Mouse (Mus musculus) forebrain, embryonic 15.5 days (tissue): ENCODE results near the gene Gbf1. TPM values are rescaled to one million over a fixed set of nuclear protein-coding genes. Genes with fewer than 3 reads are reported as not detected.
"Not testable (repeated sequence)": the region's sequence is repeated elsewhere in the genome, so short reads cannot be mapped to it uniquely, and the experiment has no call there.

Experiments
- ATAC-seq: fragments of 200-750 bp; cut with Nextera tagmentation; replicated peaks from 2 replicates; pipeline ENCODE4 v1.8.0; 2017; ENCODE audit warnings: mild to moderate bottlenecking, moderate TSS enrichment, moderate library complexity
- H3K27ac ChIP-seq: fragments of 300-500 bp; sonication (generic); replicated peaks from 2 replicates; pipeline ENCODE4 v1.5.1; 2015; ENCODE audit warnings: mild to moderate bottlenecking, inconsistent platforms
- H3K27me3 ChIP-seq: fragments of 300-500 bp; sonication (generic); 2 replicates; pipeline ENCODE4 v1.6.1; 2015; ENCODE audit warnings: inconsistent platforms
- H3K36me3 ChIP-seq: fragments of 300-500 bp; sonication (generic); 2 replicates; pipeline ENCODE4 v1.6.1; 2015; ENCODE audit warnings: mild to moderate bottlenecking, inconsistent platforms
- H3K4me1 ChIP-seq: fragments of 300-500 bp; sonication (generic); 2 replicates; pipeline ENCODE4 v1.6.1; 2015; ENCODE audit warnings: inconsistent platforms
- H3K4me2 ChIP-seq: fragments of 300-500 bp; sonication (generic); replicated peaks from 2 replicates; pipeline ENCODE4 v1.6.1; 2015; ENCODE audit warnings: mild to moderate bottlenecking, inconsistent platforms
- H3K4me3 ChIP-seq: fragments of 300-500 bp; sonication (generic); 2 replicates; pipeline ENCODE4 v1.5.1; 2015; ENCODE audit warnings: mild to moderate bottlenecking, inconsistent platforms
- H3K9ac ChIP-seq: fragments of 300-500 bp; sonication (generic); replicated peaks from 2 replicates; pipeline ENCODE4 v1.6.1; 2015; ENCODE audit warnings: mild to moderate bottlenecking, inconsistent platforms
- H3K9me3 ChIP-seq: fragments of 300-500 bp; sonication (generic); 2 replicates; pipeline ENCODE4 v1.6.1; 2016; ENCODE audit warnings: inconsistent platforms
- WGBS: fragments of 180-500 bp; shearing (Covaris S2); methylation state at CpG from one replicate; pipeline ENCODE4 v1.1.7; 2015; ENCODE audit warnings: mixed read lengths; 5-methylcytosine and 5-hydroxymethylcytosine counted together
- polyA plus RNA-seq: library from polyadenylated mRNA; unstranded; fragments of >200 nt; fragmentation: Nextera tagmentation; extraction: Ambion mirVana; gene quantifications from 2 replicates; pipeline ENCODE4 v1.2.1, GENCODE M21; 2015

The Gbf1 gene
- polyA plus RNA-seq, 1 experiment from 2014 or later = 71.3 TPM

GRCm38 (mm10) chr19:46198891-46199290 is 46.6 kb downstream of the Gbf1 start:
- H3K4me1 ChIP-seq = no peaks in the 10 kb centered on the region
- no peaks in the 10 kb centered on the region for H3K36me3 ChIP-seq
- H3K9ac ChIP-seq = no peak overlapping the region
- no peak overlapping the region for H3K4me3 ChIP-seq
- 72% methylated on average over 5 of the region's 5 CpGs for WGBS
- H3K27ac ChIP-seq = no peak overlapping the region
- H3K27me3 ChIP-seq = no peaks in the 10 kb centered on the region
- no peak for ATAC-seq
- H3K4me2 ChIP-seq = no peak overlapping the region
- no peaks in the 10 kb centered on the region for H3K9me3 ChIP-seq

GRCm38 (mm10) chr19:46204166-46204565 is 51.9 kb downstream of the Gbf1 start:
- H3K9ac ChIP-seq = no peak overlapping the region
- no peaks in the 10 kb centered on the region for H3K27me3 ChIP-seq
- 92% methylated on average over 6 of the region's 6 CpGs for WGBS
- no peak overlapping the region for H3K27ac ChIP-seq
- no peaks in the 10 kb centered on the region for H3K4me1 ChIP-seq
- no peak overlapping the region for H3K4me2 ChIP-seq
- H3K4me3 ChIP-seq = no peak overlapping the region
- H3K36me3 ChIP-seq = no peaks in the 10 kb centered on the region
- no peaks in the 10 kb centered on the region for H3K9me3 ChIP-seq
- no peak for ATAC-seq

- H3K27ac ChIP-seq = no peak overlapping the region
- no peaks in the 10 kb centered on the region for H3K9me3 ChIP-seq
- H3K4me2 ChIP-seq = no peak overlapping the region
- no peaks in the 10 kb centered on the region for H3K4me1 ChIP-seq
- WGBS = 95% methylated on average over 6 of the region's 6 CpGs
- no peak overlapping the region for H3K9ac ChIP-seq
- no peaks in the 10 kb centered on the region for H3K36me3 ChIP-seq
- no peaks in the 10 kb centered on the region for H3K27me3 ChIP-seq
- no peak overlapping the region for H3K4me3 ChIP-seq
- ATAC-seq = no peak
Measured at GRCm38 (mm10) chr19:46205680-46206079, 53.4 kb downstream of the Gbf1 start.

- ATAC-seq = no peak
- Histone ChIP-seq H3K36me3 (no peaks in the 10 kb centered on the region), H3K4me1 (no peaks in the 10 kb centered on the region)
Measured at GRCm38 (mm10) chr19:46210951-46211350, 58.6 kb downstream of the Gbf1 start.

GRCm38 (mm10) chr19:46214541-46214940 is 62.2 kb downstream of the Gbf1 start:
- no peaks in the 10 kb centered on the region for H3K27me3 ChIP-seq
- no peaks in the 10 kb centered on the region for H3K36me3 ChIP-seq
- no peaks in the 10 kb centered on the region for H3K4me1 ChIP-seq
- H3K9ac ChIP-seq = no peak overlapping the region
- no peak for ATAC-seq
- H3K9me3 ChIP-seq = no peaks in the 10 kb centered on the region
- WGBS = 83% methylated on average over 5 of the region's 5 CpGs
- no peak overlapping the region for H3K27ac ChIP-seq
- no peak overlapping the region for H3K4me2 ChIP-seq
- H3K4me3 ChIP-seq = no peak overlapping the region

More at GRCm38 (mm10) chr19:46210951-46211350, 58.6 kb downstream of the Gbf1 start:
- no peak overlapping the region for H3K4me2 ChIP-seq
- H3K9ac ChIP-seq = no peak overlapping the region
- no peak overlapping the region for H3K4me3 ChIP-seq
- no peak overlapping the region for H3K27ac ChIP-seq
- no peaks in the 10 kb centered on the region for H3K27me3 ChIP-seq
- no peaks in the 10 kb centered on the region for H3K9me3 ChIP-seq

GRCm38 (mm10) chr19:46215401-46215800 is 63.1 kb downstream of the Gbf1 start:
- ATAC-seq = no peak
- Histone ChIP-seq H3K36me3 (no peaks in the 10 kb centered on the region), H3K27me3 (no peaks in the 10 kb centered on the region), H3K4me1 (0 out of 2 replicates have a peak, but pooled peaks cover 4% of the 10 kb centered on the region), H3K9me3 (no peaks in the 10 kb centered on the region), H3K27ac (no peak overlapping the region), H3K4me2 (no peak overlapping the region), H3K9ac (no peak overlapping the region), H3K4me3 (no peak overlapping the region)
- WGBS = 27% methylated on average over 3 of the region's 3 CpGs

- Histone ChIP-seq H3K27ac (no peak overlapping the region), H3K9me3 (no peaks in the 10 kb centered on the region), H3K9ac (no peak overlapping the region), H3K4me1 (0 out of 2 replicates have a peak, but pooled peaks cover 4% of the 10 kb centered on the region), H3K27me3 (no peaks in the 10 kb centered on the region), H3K36me3 (no peaks in the 10 kb centered on the region), H3K4me2 (no peak overlapping the region), H3K4me3 (no peak overlapping the region)
- no peak for ATAC-seq
- 78% methylated on average over 1 of the region's 1 CpGs for WGBS
Measured at GRCm38 (mm10) chr19:46216716-46217115, 64.4 kb downstream of the Gbf1 start.

- not testable (repeated sequence) for H3K4me2 ChIP-seq, ATAC-seq, H3K36me3 ChIP-seq, H3K9me3 ChIP-seq, H3K27me3 ChIP-seq, H3K9ac ChIP-seq, H3K4me1 ChIP-seq, H3K27ac ChIP-seq, H3K4me3 ChIP-seq
Measured at GRCm38 (mm10) chr19:46217347-46217746, 65.0 kb downstream of the Gbf1 start.

GRCm38 (mm10) chr19:46220116-46220515 is 67.8 kb downstream of the Gbf1 start:
- no peaks in the 10 kb centered on the region for H3K36me3 ChIP-seq
- H3K27me3 ChIP-seq = no peaks in the 10 kb centered on the region
- ATAC-seq = no peak
- 55% methylated on average over 5 of the region's 5 CpGs for WGBS
- no peak overlapping the region for H3K4me2 ChIP-seq
- H3K9ac ChIP-seq = no peak overlapping the region
- H3K4me3 ChIP-seq = no peak overlapping the region
- no peaks in the 10 kb centered on the region for H3K9me3 ChIP-seq
- no peak overlapping the region for H3K27ac ChIP-seq
- H3K4me1 ChIP-seq = 0 out of 2 replicates have a peak, but pooled peaks cover 4% of the 10 kb centered on the region

GRCm38 (mm10) chr19:46223118-46223517 is 70.8 kb downstream of the Gbf1 start:
- H3K27ac ChIP-seq = no peak overlapping the region
- ATAC-seq = no peak
- no peak overlapping the region for H3K4me2 ChIP-seq
- no peak overlapping the region for H3K4me3 ChIP-seq
- H3K27me3 ChIP-seq = no peaks in the 10 kb centered on the region
- no peaks in the 10 kb centered on the region for H3K9me3 ChIP-seq
- 82% methylated on average over 4 of the region's 4 CpGs for WGBS
- no peaks in the 10 kb centered on the region for H3K36me3 ChIP-seq
- H3K9ac ChIP-seq = no peak overlapping the region
- H3K4me1 ChIP-seq = 0 out of 2 replicates have a peak, but pooled peaks cover 4% of the 10 kb centered on the region

- ATAC-seq = no peak
- Histone ChIP-seq H3K4me2 (no peak overlapping the region), H3K27me3 (no peaks in the 10 kb centered on the region), H3K4me1 (0 out of 2 replicates have a peak, but pooled peaks cover 3% of the 10 kb centered on the region), H3K4me3 (no peak overlapping the region), H3K36me3 (no peaks in the 10 kb centered on the region), H3K9me3 (no peaks in the 10 kb centered on the region), H3K9ac (no peak overlapping the region), H3K27ac (no peak overlapping the region)
- WGBS = 92% methylated on average over 2 of the region's 2 CpGs
Measured at GRCm38 (mm10) chr19:46224882-46225281, 72.6 kb downstream of the Gbf1 start.

- WGBS = 50% methylated on average over 4 of the region's 4 CpGs
- no peak for ATAC-seq
- no peak overlapping the region for H3K4me2 ChIP-seq
- no peaks in the 10 kb centered on the region for H3K27me3 ChIP-seq
- H3K9me3 ChIP-seq = no peaks in the 10 kb centered on the region
- no peak overlapping the region for H3K27ac ChIP-seq
- no peaks in the 10 kb centered on the region for H3K36me3 ChIP-seq
- no peaks in the 10 kb centered on the region for H3K4me1 ChIP-seq
- no peak overlapping the region for H3K4me3 ChIP-seq
- H3K9ac ChIP-seq = no peak overlapping the region
Measured at GRCm38 (mm10) chr19:46225506-46225905, 73.2 kb downstream of the Gbf1 start.

- Histone ChIP-seq H3K36me3 (no peaks in the 10 kb centered on the region), H3K27me3 (no peaks in the 10 kb centered on the region), H3K4me1 (no peaks in the 10 kb centered on the region), H3K27ac (no peak overlapping the region), H3K9ac (no peak overlapping the region), H3K4me2 (no peak overlapping the region), H3K4me3 (no peak overlapping the region), H3K9me3 (no peaks in the 10 kb centered on the region)
- no peak for ATAC-seq
- WGBS = 87% methylated on average over 3 of the region's 3 CpGs
Measured at GRCm38 (mm10) chr19:46226295-46226694, 74.0 kb downstream of the Gbf1 start.
